Mouse (Mus musculus): ENCODE results near the gene Tbkbp1. TPM values are rescaled to one million over a fixed set of nuclear protein-coding genes. Genes with fewer than 3 reads are reported as not detected.

Tbkbp1 gene
- polyA plus RNA-seq, 2 experiments from 2014 or later, result 0.09 TPM; not detected in 1

GRCm38 (mm10) chr11:97152662-97153287 is 1.5 kb upstream of the Tbkbp1 start:
- no peak for ATAC-seq

GRCm38 (mm10) chr11:97152023-97152426 is 730 bp upstream of the Tbkbp1 start:
- ATAC-seq, result no peak

DNA sequence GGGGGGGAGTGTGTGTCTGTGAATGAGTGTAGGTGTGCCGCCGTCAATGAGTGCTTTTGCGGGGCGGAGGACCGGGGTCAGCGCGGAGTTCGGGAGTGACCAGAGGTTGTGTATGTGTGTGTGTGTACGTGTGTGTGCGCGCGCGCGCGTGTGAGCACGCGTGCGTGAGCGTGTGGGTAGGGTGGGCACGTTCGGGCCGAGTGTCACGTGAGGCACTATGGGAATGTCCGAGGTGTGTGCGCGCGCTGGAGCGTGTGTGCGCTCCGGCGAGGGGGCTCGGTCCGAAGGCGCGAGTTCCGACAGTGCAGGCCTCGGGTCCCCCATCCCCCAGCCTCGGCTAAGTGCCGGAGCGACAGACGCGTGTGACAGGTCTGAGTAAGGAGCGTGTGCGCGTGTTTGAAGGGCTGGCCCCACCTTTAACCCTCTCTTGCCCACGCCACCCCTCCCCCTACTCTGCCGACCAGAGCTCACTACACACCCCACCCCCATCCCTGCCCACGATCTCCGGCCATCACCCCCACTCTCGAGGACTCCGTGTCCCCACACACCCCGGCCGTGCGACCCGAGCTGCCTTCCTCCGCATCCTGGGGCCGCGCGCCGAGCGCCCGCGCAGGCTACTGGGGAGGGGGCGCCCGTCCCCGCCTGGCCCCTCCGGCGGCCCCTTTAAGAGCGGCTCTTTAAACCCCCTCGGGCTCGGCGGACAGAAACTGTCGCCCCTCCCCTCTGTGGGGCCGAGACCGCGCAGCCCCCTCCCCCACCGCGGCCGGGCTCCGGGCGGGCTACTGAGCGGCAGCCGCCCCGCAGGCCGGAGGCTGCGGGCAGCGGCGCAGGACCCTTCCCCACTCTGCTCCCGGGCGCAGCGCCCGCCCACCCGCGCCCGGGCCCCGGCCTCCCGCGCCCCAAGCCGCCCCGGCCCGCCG is 624 bp downstream of the Tbkbp1 start:
- peak; percentile 31 for ATAC-seq

GRCm38 (mm10) chr11:97149995-97150410 is 1.3 kb downstream of the Tbkbp1 start:
- ATAC-seq, result no peak

- no peak for ATAC-seq
Observed at GRCm38 (mm10) chr11:97149026-97149425, 2.3 kb downstream of the Tbkbp1 start.

DNA sequence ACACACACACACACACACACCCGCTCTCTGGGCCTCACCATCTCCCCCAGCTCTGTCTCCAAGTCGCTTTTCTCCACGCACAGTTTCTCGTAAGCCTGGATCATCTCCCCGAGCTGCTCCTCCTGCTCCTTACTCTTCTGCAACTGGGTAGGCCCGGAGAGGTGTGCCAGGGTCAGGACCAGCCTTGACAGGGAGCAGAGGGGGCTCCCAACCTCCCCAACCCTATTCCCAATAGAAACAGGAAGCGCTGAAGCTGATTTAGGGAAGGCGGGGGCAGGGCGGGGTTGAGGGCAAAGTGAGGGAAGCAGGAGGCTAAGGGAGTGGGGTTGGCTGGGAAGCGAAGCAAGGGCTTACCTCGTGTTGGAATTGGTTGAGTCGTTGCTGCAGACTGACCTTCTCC is 2.7 kb downstream of the Tbkbp1 start:
- no peak for ATAC-seq

DNA sequence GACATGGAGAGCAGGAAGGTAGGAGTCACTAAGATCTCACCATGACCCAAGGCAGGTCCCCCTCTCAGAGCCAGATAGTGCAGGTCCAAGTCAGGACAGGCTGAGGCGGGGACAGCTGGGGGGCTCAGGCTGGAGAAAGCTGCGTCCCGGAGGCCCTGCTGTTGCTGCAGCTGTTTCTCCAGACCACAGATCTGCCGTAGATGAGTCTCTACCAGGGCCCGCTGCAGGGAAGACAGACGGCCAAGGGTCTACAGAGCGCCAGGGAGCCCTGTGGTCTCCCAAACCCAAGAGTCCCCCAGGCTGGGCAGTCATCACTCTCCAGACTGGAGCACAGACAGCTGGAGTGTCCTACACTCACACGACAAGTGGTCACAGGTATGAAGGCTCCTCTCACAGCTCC is 4.0 kb downstream of the Tbkbp1 start:
- ATAC-seq, result no peak

DNA sequence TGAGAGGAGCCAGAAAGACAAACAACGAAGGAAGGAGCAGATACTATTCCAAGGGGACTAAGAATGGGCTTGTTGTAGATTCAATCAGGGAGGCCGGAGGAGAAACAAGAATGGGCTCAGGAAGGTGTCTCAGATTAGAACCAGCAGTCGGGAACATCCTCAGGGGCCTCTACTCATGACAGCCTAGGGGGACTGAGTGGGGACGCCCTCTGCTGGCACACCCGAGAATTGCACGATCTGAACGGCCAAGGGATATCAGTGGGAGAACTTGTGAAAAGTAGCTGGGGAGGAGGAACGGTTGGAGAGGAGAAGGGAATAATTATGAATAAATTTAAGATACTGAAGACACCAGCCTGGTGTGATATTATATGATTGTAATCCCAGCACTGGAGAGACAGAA is 4.6 kb downstream of the Tbkbp1 start:
- ATAC-seq, result peak; percentile 38

DNA sequence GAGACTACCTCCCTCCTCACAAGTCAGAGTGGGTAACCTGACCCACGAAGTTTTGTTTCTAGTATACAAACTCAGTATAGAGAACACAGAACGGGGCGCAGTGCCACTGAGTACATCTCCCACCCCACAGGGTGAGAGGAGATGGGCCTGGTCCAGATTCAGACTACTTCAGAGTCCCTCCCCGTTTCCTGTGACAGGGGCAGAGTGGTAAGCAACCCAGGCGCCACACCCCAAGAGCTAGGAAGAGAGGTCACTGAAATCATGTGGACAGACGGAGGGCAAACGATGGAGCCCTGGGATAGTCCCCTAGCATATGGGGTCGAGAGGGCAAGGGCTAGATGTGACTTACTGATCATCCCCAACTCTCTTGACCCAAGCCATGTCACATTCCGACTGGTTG is 5.3 kb downstream of the Tbkbp1 start:
- ATAC-seq, result no peak

GRCm38 (mm10) chr11:97145320-97145719 is 6.0 kb downstream of the Tbkbp1 start:
- no peak for ATAC-seq

DNA sequence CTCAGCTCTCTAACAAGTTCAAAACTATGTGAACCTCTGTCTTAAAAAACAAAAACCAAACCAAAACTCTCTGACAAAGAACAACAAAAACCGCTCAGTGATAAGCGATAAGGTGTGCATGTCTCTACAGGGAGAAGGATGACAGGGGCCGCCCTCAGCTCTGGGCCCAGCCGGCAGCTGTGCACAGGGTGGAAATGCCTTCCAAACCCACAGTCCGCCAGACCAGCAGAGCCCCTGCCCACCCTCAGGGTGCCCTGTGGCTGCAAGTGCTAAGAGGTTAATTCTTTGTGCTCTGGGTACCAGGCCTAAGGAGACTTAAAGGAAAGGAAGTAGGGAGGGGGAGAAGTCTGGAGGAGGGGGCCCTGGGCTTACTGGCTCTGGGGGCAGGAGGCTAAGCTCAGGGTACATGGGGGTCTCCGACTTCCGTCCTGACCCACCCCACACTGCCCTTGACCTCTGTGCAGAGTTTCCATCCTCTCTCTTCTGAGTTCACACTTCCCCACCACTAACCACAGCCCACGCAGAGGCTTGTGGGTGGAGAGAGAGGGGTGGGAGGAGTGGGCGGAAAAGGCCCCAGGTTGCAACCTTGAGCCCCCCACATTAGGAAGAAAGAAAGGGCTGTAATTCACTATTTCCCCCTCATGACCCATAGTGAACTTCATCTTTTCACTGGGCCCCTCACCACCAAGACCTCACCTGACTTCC is 7.9 kb downstream of the Tbkbp1 start:
- peak; percentile 17 for ATAC-seq

DNA sequence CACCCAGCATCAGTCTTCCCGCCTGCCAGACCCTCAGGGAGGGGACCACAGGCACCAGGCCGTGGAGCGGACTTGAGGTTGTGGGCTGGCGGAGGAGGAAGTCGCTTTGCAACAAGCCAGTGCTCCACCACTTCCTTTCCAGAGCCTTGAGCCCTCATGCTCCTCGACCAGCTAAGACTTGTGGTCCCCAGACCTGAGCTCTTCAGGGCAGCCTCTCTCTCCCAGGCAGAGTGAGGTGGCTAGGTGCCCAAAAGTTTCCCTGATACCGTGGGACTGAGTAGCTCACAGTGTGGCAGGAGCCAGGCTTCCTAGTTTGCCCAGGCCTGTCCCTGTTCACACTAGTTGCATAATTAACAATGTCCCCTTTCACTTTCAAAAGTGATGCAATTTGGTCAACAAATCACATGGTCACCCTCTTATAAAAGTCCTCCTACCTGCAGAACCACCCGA is 9.1 kb downstream of the Tbkbp1 start:
- ATAC-seq, result peak; percentile 35

DNA sequence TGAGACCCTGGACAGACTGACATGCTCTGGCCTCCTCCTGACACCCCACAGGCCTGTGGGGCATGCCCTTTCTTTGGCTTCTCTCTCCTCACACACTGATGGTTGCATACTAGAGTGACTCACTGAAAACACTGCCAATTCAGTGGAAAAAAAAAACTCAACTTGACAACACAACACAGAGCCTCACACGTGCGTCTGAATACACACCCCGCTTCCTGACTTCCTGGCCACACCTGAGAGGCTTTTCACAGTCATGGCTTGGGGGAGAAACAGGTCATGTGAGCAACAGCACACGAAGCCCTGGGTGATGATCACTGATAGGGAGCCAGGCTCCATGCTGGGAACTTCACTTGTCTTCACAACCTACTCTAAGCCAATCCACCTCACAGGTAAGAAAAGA is 10.5 kb downstream of the Tbkbp1 start:
- ATAC-seq, result peak; percentile 77

DNA sequence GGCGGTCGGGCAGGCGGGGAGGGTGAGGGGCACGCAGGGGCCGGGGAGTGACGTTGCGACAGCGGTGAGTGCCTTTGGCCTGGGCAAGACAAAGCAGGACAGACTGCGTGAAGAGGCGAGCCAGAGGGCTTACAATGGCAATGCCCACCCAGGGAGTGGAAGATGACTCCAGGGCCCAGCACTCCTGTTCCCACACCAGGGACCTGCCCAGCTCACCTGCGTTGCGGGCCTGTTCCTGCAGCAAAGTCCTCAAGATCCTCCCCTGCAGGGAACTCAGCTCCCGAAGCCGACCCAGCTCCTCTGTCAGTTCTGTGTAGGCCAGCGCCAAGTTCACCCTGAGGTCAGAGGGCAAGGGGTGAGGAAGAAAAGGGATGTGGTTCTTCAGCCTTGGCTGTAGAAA is 12.0 kb downstream of the Tbkbp1 start:
- no peak for ATAC-seq

- no peak for ATAC-seq
Observed at GRCm38 (mm10) chr11:97138554-97139226, 12.6 kb downstream of the Tbkbp1 start.

DNA sequence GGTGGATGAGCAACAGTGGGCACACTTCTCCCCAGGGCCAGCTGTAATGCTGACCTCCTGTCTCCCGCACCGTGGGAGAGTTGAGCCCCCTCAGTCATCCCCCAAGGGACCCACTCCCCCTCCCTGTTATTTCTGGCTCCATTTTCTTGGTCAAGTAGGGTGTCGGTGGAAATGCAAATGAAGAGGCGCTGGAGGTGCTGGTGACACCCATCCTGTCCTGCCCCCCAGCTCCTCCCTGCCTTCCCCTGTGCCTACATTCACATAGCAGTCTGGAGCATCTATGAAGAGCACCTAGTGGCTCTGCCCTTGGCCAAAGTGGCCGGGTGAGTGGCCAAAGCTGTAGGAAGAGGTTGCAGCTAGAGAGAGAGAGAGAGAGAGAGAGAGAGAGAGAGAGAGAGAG is 18.0 kb downstream of the Tbkbp1 start:
- no peak for ATAC-seq

DNA sequence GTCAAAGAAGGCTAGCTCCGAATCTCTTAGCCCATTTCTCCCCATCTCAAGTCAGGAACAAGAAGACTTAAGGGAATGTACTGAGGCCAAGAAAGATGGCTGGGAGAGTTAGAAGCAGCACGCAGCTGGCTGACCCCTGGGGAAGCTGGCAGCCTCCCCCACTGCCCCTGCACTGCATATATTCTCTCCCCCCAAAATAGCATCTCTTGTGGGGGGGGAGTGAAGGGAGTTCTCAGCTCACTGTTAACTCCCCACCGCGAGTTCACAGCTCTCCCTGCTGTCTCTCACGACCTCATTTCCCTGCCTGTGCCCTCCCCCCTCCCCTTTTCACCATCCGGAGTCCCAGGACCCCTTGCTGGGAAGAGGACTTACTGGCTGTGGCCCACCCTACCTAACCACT is 19.1 kb downstream of the Tbkbp1 start:
- ATAC-seq, result no peak

GRCm38 (mm10) chr11:97131683-97132082 is 19.6 kb downstream of the Tbkbp1 start:
- no peak for ATAC-seq

DNA sequence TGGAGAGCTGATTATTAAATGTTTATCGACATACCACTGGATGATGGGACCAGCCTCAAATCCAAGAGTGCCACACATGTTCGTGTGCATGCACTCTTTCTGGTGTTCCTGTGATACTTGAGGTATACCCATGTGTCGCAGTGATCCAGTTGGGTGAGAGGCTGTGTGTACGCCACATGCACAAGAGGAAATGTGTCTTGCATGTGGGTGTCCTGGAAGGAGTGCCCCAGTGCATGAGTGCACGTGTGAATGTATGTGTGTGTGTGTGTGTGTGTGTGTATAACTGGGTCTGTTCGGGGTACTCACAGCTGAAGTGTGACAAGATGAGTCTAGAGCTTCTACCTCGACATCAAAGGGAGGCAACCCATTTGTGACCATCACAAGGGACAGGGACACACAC is 21.0 kb downstream of the Tbkbp1 start:
- no peak for ATAC-seq

DNA sequence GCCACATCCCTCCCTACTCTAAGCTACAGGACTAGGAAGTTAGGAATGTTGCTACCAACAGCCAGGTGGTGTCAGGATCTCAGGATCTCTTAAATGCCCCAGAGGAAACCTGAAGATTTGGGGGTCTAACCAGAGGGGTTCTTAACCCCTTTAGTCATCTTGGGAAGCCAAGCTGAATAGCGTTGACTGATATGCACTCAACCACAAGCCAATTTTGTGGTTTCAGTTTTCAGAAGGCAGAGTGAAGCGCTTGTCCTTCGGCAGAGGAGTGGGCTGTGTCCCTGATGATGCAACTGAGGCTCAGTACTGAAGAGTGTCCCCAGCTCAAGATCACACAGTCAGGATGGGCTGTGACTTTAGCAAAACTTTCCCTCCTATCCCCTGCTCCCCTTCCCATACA is 22.3 kb downstream of the Tbkbp1 start:
- ATAC-seq, result no peak

DNA sequence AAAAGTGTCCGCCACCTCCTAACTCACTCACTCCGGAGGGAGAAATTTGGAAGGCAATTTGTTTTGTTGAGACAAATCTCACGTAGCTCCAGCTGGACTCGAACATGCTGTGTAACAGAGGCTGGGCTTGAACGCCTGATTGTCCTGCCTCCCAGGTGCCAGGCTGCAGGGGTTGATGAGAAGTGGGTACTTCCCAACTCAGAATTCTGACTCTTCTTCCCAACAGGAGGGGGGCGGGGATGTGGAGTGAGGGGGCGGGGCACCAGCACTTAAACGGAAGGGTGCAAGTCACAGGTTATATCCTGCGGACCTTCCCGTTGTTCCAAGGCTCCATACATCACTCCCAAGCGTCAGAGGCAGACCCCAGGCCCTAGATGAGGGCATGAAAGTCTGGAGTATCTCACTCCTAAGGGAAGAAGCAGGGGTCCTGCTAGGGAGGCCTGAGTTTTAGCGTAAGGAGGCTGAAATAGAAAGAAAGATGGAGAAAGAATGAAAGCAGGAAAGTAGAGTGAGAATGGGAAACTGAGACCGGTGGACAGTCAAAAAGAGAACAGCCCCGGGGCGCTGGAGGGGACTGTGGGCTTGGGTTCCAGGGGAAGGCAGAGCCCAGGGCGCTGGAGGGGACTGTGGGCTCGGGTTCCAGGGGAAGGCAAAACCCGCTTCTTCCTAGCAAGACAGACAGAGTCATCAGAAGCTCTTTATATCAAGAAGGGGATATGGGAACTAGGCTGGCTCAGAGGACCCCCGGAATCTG is 23.6 kb downstream of the Tbkbp1 start:
- no peak for ATAC-seq

Data from CD4-positive, CD25-positive, alpha-beta regulatory T cell, adult 4 months (primary cell).